Mouse (Mus musculus): ENCODE results near the gene Aloxe3.
A peak's percentile ranks its signal among the peaks of the same experiment; 100 is the strongest.

The Aloxe3 gene

DNA sequence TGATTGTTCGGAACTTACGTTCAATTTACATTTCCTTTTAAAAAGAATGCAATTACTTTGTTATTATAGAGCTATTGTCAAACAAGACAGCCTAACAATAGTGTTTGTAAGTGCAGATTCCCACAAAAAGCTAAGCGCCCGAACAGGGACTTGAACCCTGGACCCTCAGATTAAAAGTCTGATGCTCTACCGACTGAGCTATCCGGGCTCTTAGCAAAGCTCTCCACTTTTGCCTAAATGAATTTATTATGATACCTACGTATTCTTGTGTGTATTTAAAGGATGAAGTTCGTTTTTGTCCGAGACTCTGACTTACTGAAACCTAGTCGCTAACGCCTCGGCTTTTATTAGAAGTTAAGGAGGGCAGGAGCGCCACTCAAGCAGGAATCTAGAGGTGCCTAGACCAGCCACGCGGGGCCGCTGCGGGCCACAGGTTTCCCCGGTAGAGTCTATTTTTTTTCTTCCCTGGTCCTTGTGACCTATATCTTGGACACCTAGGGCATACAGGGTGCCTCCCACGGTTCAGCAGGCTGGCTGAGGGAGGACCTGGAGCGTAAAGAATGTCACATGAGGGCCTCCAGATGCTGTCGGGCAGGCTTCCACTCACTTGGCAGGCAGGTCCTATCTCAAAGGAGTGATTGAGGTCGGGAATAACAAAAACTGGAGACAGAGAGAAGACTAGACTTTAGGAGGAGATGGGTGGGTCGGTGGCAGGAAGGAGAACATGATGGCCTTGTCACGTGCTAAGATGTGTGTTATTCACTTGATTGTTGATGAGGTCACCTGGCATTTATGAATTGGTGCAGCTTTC is 450 bp upstream of the Aloxe3 start:
- peak; percentile 87 for DNase-seq (ENCODE audit: low read depth)

DNA sequence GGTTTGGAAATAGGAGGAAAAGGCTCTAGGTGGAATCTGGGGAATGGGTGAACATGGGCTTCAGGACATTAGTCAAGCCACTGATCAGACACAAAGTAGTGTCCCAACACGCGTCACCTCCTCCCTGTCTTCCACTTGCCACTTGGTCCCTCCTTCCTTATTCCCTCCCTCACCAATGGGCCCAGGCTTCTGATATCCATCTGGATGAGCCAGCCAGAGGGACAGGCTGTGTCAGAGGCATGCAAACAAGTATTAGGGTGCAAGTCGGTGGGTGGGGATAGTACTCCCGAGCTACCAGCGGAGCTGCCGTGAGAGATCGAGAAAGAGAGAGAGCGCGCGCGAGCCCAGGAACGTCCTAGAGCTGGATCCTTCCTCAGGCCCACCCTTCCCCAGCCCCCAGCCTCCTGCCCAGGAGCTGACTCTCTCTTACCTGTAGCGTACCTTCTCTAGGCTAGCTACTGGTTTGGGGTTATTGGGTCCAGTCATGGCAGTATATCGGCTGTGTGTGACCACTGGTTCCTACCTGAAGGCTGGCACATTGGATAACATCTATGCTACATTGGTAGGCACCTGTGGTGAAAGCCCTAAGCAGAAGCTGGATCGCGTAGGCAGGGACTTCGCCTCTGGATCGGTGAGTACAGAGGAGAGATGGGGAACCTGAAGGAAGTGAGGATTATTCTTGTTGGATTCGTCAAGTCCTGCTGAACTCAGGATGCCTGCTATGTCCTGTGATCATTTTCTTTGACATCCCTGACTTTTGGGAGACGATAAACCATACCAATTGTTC is 416 bp downstream of the Aloxe3 start:
- no peak for DNase-seq (ENCODE audit: low read depth)

- DNase-seq (ENCODE audit: low read depth) = no peak
Observed at GRCm38 (mm10) chr11:69126706-69127095, 1.0 kb downstream of the Aloxe3 start.

DNA sequence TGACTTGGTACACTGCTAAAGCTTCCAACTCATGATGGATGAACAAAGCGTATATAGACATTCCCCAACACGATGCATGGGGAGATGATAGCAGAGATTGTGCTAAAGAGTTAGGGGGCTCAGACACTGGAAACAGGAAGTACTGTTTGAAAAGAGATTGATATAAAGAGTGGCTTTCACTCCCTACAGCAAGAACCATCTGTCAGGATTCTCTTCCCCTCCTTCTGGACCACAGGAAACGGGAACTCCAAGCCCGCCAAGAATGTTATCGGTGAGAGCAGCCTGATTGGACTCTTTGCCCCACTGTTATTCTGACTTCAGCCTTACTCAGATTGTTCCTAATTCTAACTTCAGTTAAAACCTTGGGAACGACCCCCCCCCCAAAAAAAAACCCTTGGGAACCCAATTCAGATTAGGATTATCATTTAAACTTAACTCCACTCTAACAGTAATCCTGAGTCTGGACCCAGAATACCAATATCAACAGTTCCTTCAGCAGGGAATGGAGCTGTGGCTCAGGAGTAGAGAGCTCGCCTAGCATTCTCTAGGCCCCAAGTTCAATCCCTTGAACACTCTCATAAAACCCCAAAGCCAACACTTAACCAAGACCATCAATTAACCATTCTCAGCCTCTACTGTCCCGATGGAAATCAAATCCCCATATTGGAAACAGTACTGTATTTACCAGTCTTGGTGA is 2.9 kb downstream of the Aloxe3 start:
- DNase-seq (ENCODE audit: low read depth) = no peak

GRCm38 (mm10) chr11:69133566-69133922 is 7.8 kb downstream of the Aloxe3 start:
- DNase-seq (ENCODE audit: low read depth) = no peak

DNA sequence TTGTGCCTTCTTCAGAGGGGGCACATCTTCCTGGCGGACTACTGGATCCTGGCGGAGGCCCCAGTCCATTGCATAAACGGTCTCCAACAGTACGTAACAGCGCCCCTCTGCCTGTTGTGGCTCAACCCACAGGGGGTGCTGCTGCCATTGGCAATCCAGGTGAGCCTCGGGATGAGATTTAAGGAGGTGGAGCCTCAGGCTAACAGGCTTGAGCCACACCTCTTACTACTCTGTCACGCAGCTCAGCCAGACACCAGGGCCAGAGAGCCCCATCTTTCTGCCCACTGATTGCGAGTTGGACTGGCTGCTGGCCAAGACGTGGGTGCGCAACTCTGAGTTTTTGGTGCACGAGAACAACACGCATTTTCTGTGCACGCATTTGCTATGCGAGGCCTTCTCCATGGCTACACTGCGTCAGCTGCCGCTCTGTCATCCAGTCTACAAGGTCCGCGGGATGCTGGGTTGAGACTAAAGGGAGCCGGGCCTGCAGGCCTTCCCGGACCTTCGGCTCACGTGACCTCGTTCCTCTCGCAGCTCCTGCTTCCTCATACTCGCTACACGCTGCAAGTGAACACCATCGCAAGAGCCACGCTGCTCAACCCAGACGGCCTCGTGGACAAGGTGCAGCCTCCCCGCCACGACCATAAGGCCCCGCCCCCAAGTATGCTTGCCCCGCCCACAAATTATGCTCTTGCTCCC is 8.4 kb downstream of the Aloxe3 start:
- no peak for DNase-seq (ENCODE audit: low read depth)

- DNase-seq (ENCODE audit: low read depth) = no peak
Observed at GRCm38 (mm10) chr11:69134622-69134968, 8.9 kb downstream of the Aloxe3 start.

DNA sequence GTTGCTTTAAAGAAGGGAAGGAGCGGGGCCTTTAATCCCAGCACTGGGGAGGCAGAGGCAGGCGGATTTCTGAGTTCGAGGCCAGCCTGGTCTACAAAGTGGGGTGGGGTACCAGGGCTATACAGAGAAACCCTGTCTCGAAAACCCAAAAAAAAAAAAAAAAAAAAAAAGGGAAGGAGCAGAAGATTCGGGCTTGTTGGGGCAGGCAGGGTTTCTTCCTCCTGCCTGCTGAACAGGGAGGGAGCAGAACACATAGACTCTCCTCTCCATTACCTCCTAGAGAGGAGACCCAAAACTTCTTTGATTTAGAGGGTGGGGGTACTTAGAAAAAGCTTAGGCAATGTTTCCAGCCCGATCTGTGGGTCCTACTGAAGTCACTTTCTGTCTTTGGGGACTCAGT is 9.7 kb downstream of the Aloxe3 start:
- DNase-seq (ENCODE audit: low read depth) = no peak

DNA sequence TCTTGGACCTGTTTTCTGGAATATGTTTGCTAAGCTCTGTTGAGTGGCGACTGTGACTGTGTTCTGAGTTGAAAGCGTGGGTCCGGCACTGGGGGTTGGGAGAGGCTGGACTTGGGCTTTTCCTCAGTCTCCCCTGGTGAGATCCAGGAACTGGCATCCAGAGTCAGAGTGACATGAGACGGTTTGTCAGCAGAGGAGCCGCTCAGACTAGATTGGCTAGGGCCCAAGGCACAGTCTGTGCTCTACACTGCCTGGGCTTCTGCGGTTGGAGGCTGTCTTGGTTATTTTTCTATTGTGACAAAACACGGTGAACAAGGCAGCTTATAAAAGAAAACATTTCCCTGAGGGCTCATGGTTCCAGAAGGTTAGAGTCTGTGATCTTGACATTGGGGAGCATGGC is 21.9 kb downstream of the Aloxe3 start:
- DNase-seq (ENCODE audit: low read depth) = no peak

GRCm38 (mm10) chr11:69148451-69148960 is 22.8 kb downstream of the Aloxe3 start:
- DNase-seq (ENCODE audit: low read depth) = no peak

GRCm38 (mm10) chr11:69149728-69150127 is 24.0 kb downstream of the Aloxe3 start:
- DNase-seq (ENCODE audit: low read depth) = no peak

DNA sequence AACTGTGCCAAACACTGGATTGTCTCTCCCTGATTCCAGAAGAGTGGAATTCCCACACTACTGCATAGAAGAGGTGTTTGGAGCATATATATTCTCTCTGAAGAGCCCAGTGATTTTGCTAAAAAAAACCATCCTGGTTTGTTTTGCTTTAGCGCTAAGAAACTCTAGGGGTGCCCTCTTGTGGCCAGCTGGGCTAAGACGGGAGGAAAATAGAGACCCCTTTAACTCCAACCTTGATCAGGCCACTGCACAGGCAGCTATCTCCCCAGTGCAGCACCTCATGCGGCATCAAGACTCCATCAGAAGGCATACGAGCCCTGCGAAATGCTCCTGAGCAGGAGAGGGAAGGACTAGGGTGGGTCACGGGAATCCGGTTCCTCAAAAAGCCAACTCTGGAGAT is 24.7 kb downstream of the Aloxe3 start:
- DNase-seq (ENCODE audit: low read depth) = no peak

DNA sequence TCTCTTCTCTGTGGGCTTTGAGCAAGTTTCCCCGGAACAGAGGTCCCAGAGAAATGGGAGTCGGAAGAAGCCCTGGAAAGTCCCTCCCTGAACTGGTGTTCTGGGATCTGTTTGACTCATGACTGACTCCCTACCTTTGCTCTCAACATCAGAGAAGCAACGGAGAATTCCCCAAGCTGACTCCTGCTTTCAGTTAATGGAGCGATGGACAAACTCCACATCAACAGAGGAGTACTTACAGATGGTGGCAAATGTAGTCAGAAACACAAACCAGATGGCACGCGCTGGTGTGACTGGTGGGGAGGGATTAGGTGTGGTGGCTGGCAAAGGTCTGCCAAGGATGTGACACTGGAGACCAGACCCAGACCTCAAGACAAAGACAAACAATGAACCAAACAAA is 25.3 kb downstream of the Aloxe3 start:
- DNase-seq (ENCODE audit: low read depth) = no peak

- DNase-seq (ENCODE audit: low read depth) = no peak
Observed at GRCm38 (mm10) chr11:69153831-69154230, 28.1 kb downstream of the Aloxe3 start.

DNA sequence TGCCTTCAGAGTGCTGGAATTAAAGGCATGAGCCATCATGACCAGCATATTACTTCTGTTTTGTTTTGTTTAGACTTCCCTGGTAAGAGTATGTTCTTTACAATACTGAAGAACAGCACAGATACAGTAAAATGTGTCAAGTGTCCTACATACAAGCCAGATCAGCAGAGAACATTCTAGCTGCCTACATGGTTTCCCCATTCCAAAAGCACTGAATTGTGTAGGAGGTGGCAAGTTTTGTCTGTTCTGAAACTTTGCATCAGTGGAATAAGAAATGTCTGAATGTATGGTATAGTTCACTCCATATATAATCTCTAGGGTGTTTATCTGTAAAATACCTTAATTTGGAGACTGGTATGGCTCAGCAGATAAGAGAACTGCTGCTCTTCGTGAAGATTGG is 29.7 kb downstream of the Aloxe3 start:
- no peak for DNase-seq (ENCODE audit: low read depth)

DNA sequence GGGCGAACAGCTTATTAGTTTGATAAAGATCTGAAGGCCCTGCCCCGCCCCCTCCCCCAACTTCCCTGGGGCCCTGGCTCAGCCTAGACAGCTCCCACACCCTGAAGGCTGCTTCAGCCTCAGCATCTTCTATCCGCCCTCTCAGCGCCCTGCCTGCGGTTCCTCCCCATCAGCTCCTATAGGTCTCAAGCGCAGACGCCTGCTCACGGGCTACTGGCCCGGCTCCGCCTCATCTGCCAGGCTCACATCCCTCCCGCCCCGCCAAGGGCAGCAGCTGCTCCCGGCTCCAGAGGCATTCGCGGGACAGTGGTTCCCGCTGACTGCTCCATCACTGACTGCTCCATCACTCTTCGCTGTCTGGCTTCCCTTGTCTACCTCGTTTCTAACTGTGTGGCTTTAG is 31.1 kb downstream of the Aloxe3 start, which contains the start of gene Alox12b:
Alox12b (plus strand) TSS at position 190 of the 400 bp plus-strand sequence.
- no peak for DNase-seq (ENCODE audit: low read depth)

- no peak for DNase-seq (ENCODE audit: low read depth)
Observed at GRCm38 (mm10) chr11:69169313-69169712, 43.6 kb downstream of the Aloxe3 start.

GRCm38 (mm10) chr11:69171626-69172025 is 45.9 kb downstream of the Aloxe3 start:
- peak; percentile 27 for DNase-seq (ENCODE audit: low read depth)

DNA sequence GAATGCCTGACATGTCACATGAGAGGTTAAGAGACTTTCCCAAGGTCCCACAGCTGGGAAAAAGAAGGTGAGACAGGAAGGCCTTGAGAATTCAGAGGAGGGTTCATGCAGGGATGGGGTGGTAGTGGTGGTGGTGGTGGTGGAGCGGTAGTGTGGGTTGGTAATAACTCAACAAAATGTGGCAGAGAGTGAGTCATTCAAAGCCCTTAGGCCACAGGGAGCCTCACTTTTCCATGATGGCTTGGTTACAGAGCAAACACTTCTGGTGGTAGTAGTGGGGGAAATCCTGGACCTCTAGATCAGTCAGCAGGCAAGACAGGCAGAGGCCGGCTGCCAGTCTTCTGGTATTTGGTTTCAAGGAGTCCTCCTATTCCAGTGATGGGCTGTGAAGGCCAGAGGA is 46.9 kb downstream of the Aloxe3 start:
- DNase-seq (ENCODE audit: low read depth) = no peak

DNA sequence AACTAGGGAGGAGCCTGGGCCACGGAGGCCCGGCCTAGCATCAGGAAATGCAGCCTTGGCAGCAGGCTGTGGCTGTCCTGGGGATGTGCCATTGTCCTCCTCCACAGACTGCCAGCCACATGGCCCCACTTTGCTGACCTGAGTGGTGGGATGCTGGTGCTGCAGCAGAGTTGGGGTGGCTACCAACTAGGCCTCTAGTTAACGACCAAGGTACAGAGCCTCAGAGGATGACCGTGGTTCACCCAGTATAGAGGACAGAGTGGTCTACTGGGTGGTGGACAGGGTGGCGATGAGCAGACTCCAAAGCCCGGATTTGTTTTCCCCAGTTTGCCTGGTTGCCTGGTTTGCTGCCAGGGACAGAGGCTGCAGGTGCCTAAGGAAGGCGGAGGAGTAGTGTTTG is 49.0 kb downstream of the Aloxe3 start:
- DNase-seq (ENCODE audit: low read depth) = no peak

DNA sequence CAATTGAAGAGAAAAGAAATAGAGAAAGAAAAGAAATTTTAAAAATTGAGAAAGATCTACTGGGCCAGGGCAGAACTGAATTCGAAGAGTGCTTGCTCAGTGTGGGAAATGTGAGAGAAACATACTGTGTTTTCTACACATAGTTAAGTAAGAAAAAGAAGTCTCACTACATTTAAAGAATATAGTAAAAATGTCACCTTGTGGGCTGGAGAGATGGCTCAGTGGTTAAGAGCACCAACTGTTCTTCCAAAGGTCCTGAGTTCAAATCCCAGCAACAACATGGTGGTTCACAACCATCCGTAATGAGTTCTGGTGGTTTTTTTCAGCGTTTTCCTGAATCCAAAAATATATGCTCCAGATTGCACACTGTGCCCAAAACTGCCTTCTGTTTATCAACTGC is 52.8 kb downstream of the Aloxe3 start:
- no peak for DNase-seq (ENCODE audit: low read depth)

DNA sequence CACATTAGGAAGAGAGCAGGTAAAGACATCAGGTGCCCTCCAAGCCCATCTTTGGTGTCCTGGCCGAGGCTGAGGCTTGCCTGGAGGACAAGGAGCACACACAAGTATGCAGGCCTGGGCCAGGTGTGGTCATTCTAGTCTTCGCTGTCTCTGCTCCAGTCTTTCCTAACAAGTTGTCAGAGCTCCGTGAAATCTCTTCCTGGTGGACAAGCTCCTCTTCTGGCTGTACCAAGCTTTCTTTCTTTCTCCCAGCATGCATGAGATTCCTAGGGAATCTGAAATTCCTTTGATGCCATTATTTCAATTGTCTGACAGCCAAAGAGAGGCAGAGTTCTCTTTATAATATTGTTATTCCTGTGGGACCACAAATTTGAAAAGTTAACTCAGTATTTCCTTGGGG is 53.8 kb downstream of the Aloxe3 start:
- no peak for DNase-seq (ENCODE audit: low read depth)

All from fibroblast of lung, adult 2 months (primary cell).